Mouse (Mus musculus) megakaryocyte, embryonic 14.5 days (primary cell): Measurements from ENCODE around the gene Agap1.

Source experiments
- FLI1 ChIP-seq: IDR thresholded peaks from 2 replicates; pipeline ENCODE4 v1.6.1; 2012; ENCODE audit warnings: low read length, inconsistent platforms, mixed read lengths
- GATA1 ChIP-seq: IDR thresholded peaks from 3 replicates; pipeline ENCODE4 v1.6.1; 2012; ENCODE audit warnings: mixed read lengths, low read length, inconsistent platforms, borderline replicate concordance

DNA sequence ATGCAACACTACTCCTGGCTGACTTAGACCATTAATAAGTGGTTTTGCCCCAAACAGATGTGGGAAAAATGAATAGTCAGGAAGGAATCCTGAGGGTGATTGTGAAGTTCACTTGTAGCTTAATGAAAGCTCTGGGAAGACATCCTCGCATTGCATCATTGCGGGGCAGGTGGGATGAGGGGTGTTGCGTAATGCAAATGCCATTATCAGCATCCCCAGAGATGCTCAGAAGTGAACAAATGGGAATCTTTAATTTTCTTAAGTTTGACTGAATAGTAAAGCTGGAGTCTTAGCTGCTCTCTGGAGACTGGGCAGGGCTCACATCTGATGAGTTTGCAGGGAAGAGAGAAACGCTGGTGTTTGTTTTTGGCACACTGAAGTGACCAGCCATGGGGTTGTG is 90.5 kb downstream of the Agap1 start:
- TF ChIP-seq GATA1 (no peak), FLI1 (no peak)
